In genomic region chr10:44631584-44631983, GRCm38 (mm10) we compare ENCODE assay signal across 16 mouse cellular contexts.
DNase-seq lines count a peak whose midpoint lies in the region; ATAC-seq and TF ChIP-seq lines count a peak whose summit lies in the region.
"Had no signal": no experiment of that assay in that cellular context is flagged by ENCODE, and none has a peak within 500 bp of the region (broad histone marks: within the 10 kb centered on the region; RNA-seq: fewer than 3 reads in every experiment).

No protein-coding gene starts in this region.

- ATAC-seq in megakaryocyte, adult 5-6 weeks (ENCODE audit: poor library complexity, severe bottlenecking): peak; percentile 44
- ATAC-seq: forebrain, postnatal 0 days; hindbrain, embryonic 16.5 days; midbrain, embryonic 13.5 days had no signal

- DNase-seq in layer of hippocampus, adult 2 months (ENCODE audit: low spot score in 2 of 2): no peak
- no peak for DNase-seq in layer of hippocampus, adult 9-10 months (ENCODE audit: low spot score)
- DNase-seq in A20 (ENCODE audit: low read depth, low spot score): peak; percentile 70
- DNase-seq in B cell, adult 2 months: peak; percentile 43 to 45
- no peak for DNase-seq in right cerebral cortex, postnatal 4 days
- no peak for DNase-seq in gastrocnemius, postnatal 4 days (ENCODE audit: low spot score in 2 of 2)
- DNase-seq: adrenal gland, postnatal 14 days; cerebellum, postnatal 25 days; forebrain, postnatal 0 days; gastrocnemius, postnatal 10 days; kidney, adult 18-20 months; lung, postnatal 14 days had no signal

- H3K27ac ChIP-seq in layer of hippocampus, adult 2 months: peak overlapping the region; percentile 43; the same call in 1 of the 2 replicates
- H3K27ac ChIP-seq: midbrain, embryonic 13.5 days; stomach, embryonic 15.5 days had no signal

- no peak for TF ChIP-seq CTCF in layer of hippocampus, adult 2 months (conservative IDR thresholded peaks at IDR 0.05)

- H3K4me3 ChIP-seq in layer of hippocampus, adult 2 months: no peak overlapping the region
- H3K4me3 ChIP-seq: midbrain, embryonic 13.5 days; stomach, embryonic 15.5 days had no signal

Comparison
In these comparisons a context has a peak if more than half of its experiments do, and no peak if none do; other contexts are left out.
1. DNase-seq: peak in A20 (single experiment) and B cell, adult 2 months (2 of 2); none in layer of hippocampus, adult 2 months (0 of 2), layer of hippocampus, adult 9-10 months (single experiment), right cerebral cortex, postnatal 4 days (single experiment) and gastrocnemius, postnatal 4 days (0 of 2).